Mouse (Mus musculus) spleen, embryonic (tissue): ENCODE measurements around the gene Insrr.

ENCODE experiments used
- CTCF ChIA-PET: fragments of 350-600 bp; sonication (Branson Sonifier 250); formaldehyde crosslinking; loops from one replicate; lab custom pipeline; 2022; lab: Charles Lee

Insrr gene

DNA sequence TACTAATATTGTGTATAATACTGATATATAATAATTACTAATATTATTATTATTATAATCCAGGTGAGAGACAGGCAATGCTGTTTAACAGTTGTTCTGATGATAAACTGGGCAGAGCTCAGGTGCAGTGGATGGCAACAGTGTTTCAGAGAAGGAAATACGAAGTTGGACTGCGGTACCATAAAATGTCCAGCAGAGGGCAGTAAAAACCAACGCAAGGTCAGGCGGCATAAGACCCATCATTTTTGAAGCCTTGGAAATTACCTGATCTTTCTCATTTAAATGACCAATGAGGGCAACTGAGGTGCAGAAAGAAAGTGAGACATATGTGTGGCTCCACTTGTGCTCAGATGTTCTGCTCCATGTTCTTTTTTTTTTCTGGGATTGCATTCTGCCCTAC lies 26.5 kb upstream of the Insrr start:
- CTCF ChIA-PET = interaction anchor here (0.6 to 0.9 kb wide), 2 partner anchors 19 to 74 kb away, joined by 3 to 4 read pairs; no protein-coding TSS in a partner anchor

DNA sequence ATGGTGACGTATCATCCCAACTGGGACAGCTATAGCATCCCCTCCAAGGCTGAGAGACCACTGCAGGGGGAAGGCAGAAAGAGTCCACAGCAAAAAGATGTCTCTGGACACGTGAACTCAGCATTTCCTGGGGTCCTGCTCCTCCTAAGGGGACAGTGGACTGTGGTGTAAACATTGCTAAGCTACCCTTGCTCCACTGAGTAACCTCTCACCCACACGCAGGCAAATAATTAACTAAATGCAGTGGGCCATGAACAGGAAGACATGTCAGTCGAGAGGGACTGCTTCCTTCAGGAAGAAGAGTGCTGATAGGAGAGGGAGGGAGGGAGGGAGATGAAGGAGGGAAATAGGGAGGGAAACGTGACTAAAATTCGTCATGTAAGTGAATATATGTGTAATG lies 25.7 kb upstream of the Insrr start:
- CTCF ChIA-PET = interaction anchor here (1.2 kb wide), 1 partner anchor 22 kb away, joined by 5 read pairs; the partner anchor contains the start of gene Lrrc71

DNA sequence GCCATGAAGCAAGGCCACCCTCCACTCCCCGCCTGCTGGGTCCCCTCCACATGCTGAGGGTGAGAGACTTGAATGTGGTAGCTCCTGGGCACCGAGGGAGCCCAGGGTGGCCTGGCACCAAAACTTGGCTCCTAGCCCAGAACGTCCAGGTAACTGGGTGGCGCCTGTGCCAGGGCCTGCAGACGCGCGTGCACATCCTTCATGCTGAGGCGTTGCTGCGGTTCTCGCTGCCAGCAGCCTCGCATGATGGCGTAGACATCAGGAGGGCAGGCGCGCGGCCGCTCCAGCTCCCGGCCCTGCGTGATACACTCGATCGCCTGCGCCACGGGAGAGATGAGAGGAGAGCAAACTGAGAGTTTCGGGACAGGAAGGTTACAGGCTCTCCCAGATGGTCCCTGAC lies 18.5 kb upstream of the Insrr start:
- CTCF ChIA-PET = interaction anchor here (0.7 kb wide), 1 partner anchor 8 kb away, joined by 3 read pairs; no protein-coding TSS in a partner anchor

DNA sequence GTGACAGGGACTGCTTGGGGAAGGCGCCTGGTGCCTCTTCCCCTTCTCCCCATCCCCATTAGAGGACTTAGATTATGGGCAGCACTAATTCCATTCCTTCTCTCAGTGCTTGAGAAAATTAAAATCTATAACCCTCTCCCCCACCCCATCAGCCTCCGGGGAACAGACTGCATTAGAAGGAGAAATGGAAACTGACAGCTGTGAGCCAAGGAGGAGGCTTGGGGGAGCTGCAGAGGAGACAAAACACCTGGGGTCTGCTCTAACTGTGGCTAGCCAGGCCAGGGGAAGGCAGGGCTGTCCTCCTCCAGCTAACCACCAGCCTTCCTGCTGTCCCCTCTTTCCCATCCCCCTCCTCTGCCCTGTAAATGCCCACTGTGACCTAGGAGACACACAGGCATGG lies 17.7 kb upstream of the Insrr start:
- CTCF ChIA-PET = interaction anchor here (0.6 kb wide), 1 partner anchor 1712 kb away, joined by 3 read pairs; no protein-coding TSS in a partner anchor

DNA sequence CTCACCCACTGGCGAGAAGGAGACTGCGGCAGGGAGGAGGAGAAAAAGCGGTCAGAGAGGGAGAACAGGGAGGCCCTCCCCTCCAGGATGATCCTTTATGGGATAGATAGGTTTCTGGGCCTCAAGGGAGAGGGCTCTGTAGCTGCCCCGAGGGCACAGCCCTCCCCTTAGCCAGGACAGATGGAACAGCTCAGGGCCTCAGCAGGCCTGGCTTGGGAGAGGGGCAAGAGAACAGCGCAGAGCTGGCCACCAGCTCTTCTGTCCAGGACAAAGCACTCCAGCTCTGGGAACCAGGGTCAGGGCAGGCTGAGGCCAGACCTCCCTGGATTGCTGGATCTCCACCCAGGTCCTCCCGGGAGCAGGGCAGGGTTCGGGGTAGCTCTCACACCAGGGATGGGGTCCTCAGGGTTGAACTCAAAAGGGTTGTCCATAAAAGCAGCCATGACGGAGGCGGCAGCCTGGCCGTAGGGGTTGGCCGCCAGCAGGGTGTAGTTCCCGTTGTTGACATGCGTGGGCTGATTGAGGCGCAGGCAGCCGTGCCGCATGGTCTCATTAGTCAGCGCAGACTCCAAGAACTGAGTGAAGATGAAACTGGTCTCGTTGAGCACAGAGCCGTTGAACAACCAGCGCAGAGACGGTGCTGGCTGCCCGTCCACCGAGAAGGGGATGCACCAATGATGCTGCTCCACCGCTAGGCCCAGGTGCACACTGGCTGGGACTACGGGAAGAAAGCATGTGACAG lies 13.3 kb upstream of the Insrr start:
- CTCF ChIA-PET = interaction anchor here (0.5 kb wide), 1 partner anchor 166 kb away, joined by 3 read pairs; no protein-coding TSS in a partner anchor

DNA sequence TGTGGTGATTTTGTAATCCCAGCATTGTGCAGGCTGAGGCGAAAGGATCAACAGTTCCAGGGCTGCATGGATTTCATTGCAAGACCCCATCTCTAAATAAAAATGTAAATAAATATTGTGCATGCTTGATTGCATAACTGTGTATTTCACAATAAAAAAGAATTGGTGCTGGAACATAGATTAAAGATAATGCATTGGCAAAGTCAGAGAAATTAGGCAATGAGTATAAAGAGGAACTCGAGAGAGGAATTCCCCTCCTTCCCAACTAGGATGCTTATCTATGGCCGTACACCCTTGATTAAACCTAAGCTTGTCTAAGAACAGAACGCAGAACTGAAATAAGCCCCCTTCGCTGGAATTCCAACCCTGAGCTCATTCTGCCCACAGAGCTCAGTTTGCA lies 11.6 kb upstream of the Insrr start:
- CTCF ChIA-PET = interaction anchor here (0.7 kb wide), 1 partner anchor 29 kb away, joined by 10 read pairs; no protein-coding TSS in a partner anchor

DNA sequence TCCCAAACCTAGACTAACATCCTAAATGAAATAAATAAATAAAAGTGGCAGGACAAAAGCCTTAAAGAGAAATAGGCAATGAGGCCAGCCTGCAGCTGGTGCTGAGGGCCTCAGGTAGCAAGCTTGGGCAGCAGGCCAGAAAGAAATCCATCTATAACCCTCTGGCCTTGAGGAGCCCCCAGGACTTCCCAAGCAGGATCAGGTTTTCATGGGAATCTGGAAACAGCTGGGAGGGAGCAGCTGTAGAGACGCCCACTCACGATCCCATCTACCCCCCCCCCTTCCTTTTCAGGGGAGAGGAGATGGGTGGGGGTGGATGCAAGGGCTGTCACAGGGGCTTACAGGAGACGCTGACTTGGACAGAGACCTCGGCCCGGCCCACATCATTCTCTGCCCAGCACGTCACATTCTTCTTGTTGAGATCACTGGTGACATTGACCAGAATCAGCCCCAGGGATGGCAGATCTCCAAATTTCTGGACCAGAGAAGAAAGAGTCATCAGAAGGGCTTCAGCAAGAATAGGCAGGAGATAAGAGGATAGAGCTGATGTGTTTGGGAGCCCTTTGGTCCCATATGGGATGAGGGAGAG lies 11.0 kb upstream of the Insrr start:
- CTCF ChIA-PET = interaction anchor here (0.7 kb wide), 1 partner anchor 28 kb away, joined by 10 read pairs; no protein-coding TSS in a partner anchor

- CTCF ChIA-PET = no interaction called here
Measured at GRCm38 (mm10) chr3:87789248-87789647, 7.5 kb upstream of the Insrr start.

GRCm38 (mm10) chr3:87789768-87790167 lies 7.0 kb upstream of the Insrr start:
- CTCF ChIA-PET = no interaction called here

DNA sequence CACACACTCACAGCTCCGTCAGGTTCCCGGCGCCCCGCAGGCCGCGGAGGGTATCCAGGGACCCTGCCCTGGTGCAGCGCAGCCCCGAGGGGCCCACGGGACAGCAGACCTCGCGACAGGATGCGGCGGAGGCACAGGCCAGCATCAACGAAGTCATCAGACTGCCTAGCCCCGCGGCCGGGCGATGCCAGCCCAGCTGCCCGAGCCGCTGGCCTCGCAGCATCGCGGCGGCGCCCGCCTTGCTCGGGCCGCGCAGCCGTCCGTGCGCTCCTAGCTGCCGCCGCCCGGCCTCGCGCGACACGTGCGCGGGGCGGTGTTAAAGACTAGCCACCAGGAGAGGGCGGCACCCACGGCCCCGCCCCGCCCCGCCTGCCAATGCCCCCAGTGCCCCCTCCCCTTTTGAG lies 1.8 kb upstream of the Insrr start, which contains the start of gene Ntrk1:
TSS of gene Ntrk1 (minus strand) at position 241 of the 404 bp plus-strand sequence.
- CTCF ChIA-PET = interaction anchor here (3.2 kb wide), 1 partner anchor 22 kb away, joined by 11 read pairs; no protein-coding TSS in a partner anchor

DNA sequence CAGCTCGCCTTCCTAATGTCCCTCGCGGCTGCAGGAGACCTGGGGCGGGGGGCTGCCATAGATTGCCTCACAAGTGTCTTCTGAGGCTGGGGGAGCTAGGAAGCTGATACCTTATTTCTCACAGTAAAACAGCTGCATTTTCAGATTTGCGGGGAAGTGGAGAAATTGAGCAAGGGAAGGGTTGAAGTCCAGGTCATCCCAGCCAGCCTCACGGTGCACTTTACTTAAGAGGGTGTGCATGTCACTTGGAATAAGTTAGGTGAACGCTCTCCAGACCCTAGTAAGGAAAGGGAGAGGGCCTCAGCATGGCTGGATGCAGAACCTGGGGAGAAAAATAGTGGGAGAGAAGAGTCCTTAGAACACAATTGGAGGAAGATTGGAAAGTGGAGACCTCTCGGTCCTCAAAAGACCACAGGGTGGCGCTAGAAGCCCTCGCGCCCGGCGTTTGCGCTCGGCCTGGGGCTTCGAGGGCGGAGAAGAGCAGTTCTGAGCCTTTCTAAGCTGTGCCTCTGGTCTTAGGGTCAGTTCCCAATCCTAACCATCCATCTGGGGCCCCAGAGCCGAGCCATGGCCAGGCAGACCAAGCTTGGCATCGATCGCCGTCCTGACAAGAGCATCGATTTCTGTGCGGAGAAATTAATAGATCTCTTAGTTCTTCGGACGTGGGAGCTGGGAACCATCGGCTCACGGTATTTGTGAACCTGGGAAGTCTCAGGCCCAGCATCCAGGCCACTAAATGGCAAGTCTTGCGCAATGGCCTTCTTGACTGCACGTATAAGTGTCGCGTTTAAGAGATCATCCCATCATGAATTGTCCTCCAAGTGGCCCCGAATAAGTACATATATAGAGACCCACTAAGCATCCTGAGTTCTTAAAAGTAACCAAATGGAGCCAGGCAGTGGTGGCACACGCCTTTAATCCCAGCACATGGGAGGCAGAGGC lies 1.1 kb upstream of the Insrr start:
- CTCF ChIA-PET = interaction anchor here (3.2 kb wide), 1 partner anchor 21 kb away, joined by 11 read pairs; no protein-coding TSS in a partner anchor

- CTCF ChIA-PET = no interaction called here
Measured at GRCm38 (mm10) chr3:87801681-87802080, 4.9 kb downstream of the Insrr start.

DNA sequence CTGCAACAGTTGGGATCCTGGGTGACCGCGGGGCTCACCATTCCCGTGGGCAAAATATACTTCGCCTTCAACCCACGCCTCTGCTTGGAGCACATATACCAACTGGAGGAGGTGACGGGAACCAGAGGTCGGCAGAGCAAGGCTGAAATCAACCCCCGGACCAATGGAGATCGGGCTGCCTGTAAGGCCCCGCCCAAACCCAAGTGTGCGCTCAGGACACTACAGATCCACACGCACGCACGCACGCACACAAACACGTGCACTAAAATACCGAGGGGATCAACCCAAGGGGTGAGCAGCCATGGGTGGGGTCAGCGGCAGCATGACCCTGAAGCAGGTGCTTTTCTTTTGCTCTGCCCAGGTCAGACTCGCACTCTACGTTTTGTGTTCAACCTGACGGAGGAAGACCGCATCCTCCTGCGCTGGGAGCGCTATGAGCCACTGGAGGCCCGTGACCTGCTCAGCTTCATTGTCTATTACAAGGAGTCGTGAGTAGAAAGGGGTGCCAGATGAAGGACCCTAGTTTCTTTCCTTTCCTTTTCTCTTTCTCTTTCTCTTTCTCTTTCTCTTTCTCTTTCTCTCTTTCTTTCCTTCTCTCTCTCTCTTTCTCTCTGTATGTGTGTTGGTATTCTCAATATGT lies 7.4 kb downstream of the Insrr start:
- CTCF ChIA-PET = interaction anchor here (0.6 to 1.1 kb wide), 3 partner anchors 12 to 31 kb away, joined by 3 to 6 read pairs (median 3); no protein-coding TSS in a partner anchor

- CTCF ChIA-PET = no interaction called here
Measured at GRCm38 (mm10) chr3:87809322-87809962, 12.7 kb downstream of the Insrr start.

GRCm38 (mm10) chr3:87811297-87811696 lies 14.5 kb downstream of the Insrr start:
- CTCF ChIA-PET = no interaction called here

- CTCF ChIA-PET = no interaction called here
Measured at GRCm38 (mm10) chr3:87812413-87812812, 15.7 kb downstream of the Insrr start.

DNA sequence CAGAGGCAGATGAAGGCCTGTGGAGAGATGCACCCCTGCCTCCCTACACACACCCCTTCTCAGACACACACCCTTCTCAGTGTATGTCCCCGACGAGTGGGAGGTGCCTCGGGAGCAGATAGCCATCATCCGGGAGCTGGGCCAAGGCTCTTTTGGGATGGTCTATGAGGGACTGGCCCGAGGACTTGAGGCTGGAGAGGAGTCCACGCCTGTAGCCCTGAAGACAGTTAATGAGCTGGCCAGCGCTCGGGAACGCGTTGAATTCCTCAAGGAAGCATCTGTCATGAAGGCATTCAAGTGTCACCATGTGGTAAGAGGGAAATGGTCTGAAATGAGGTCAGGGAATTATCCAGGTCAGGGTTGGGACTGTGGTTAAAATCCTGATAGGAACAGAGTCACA lies 16.1 kb downstream of the Insrr start:
- CTCF ChIA-PET = no interaction called here

DNA sequence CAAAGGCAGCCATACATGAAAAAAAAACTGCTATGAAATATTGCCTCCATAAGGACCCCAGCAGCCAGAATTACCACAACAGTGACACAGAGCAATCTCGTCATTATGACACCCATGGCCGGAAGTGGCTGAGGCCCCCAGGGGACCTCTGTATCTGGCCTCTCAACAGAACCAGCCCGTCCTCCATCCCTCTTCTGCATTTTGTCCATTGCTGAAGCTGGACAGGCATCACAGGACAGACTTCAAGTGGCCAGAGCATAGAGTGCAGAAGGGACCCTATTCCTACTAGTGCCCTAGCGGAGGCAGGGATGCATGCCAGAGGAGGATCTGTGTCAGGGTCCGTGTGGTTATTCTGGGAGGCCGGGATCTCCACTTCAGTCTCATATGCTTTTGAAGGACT lies 19.4 kb downstream of the Insrr start:
- CTCF ChIA-PET = interaction anchor here (1.0 to 2.4 kb wide), 2 partner anchors 17 to 22 kb away, joined by 3 to 11 read pairs; partner anchors contain the start of gene Ntrk1

GRCm38 (mm10) chr3:87816646-87817093 lies 19.9 kb downstream of the Insrr start:
- CTCF ChIA-PET = interaction anchor here (0.9 to 2.4 kb wide), 3 partner anchors 12 to 22 kb away, joined by 3 to 11 read pairs (median 3); partner anchors contain the start of gene Ntrk1

- CTCF ChIA-PET = interaction anchor here (0.6 to 2.4 kb wide), 2 partner anchors 24 to 63 kb away, joined by 3 to 11 read pairs; partner anchors contain the start of gene Ntrk1
Measured at GRCm38 (mm10) chr3:87818226-87818625, 21.5 kb downstream of the Insrr start.
